Mouse (Mus musculus) bone marrow macrophage, adult 2 months (primary cell): ENCODE measurements around the gene Tex261.

Source experiments
- CTCF ChIP-seq: IDR thresholded peaks from 2 replicates; pipeline ENCODE4 v1.5.1; 2012; ENCODE audit warnings: low read depth, mild to moderate bottlenecking, low read length, moderate library complexity
- POLR2A ChIP-seq: IDR thresholded peaks from 2 replicates; pipeline ENCODE4 v1.6.1; 2012; ENCODE audit warnings: mild to moderate bottlenecking, low read depth, low read length, borderline replicate concordance

DNA sequence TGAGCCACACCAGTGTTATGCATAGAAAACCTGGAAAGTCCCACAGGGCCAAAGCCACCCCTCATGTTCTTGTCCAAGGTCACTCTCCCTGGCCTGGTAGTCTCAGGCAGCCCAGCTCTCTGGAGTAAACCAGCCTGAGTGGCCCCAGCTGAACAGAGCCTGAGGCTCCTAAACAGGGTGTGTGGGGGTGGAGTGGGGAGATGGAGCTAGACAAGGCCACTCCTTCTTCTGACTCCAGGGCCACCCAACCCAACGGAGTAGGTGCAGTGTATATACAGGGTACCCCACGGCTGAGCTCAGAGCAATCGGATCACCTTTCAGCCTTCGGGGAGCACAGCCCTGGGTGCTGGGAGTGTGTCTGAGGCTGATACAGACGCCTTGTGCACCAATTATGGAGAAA, 31.5 kb downstream of the Tex261 start:
- TF ChIP-seq CTCF (no peak), POLR2A (no peak)
